8 mouse cellular contexts compared by ENCODE assay signal in the genomic region with DNA sequence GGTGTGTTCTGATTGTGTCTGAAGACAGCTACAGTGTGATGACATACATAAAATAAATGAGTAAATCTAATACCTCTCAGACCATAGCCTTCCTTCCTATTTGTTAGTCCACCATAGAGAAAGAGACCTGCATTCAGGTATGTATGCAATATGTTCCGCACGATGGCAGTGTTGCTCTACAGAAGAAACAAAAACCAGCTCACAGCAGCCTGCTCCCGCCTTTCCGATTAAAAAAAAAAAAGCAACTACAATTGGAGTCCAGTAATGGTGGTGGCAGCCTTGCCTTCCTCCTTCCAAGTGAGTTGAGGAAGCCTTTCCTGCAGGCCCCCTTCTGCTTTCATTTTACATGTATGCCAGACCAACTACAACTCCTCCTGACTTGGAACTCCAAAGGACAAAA.
DNase-seq lines count a peak whose midpoint lies in the region; ATAC-seq lines count a peak whose summit lies in the region.

No protein-coding gene starts in this region.

- H3K27me3 ChIP-seq in hindbrain, embryonic 11.5 days (ENCODE audit: control insufficient read depth, insufficient read depth, low read length), result no peaks in the 10 kb centered on the region
- H3K27me3 ChIP-seq in hindbrain, embryonic 13.5 days, result no peaks in the 10 kb centered on the region
- no peaks in the 10 kb centered on the region for H3K27me3 ChIP-seq in liver, embryonic 12.5 days (replicated peaks)

- H3K4me3 ChIP-seq in hindbrain, embryonic 11.5 days (ENCODE audit: low read depth, low read length), result no peak overlapping the region
- no peak overlapping the region for H3K4me3 ChIP-seq in hindbrain, embryonic 13.5 days
- H3K4me3 ChIP-seq in liver, embryonic 12.5 days, result no peak overlapping the region

- no peak overlapping the region for H3K9ac ChIP-seq in hindbrain, embryonic 11.5 days (ENCODE audit: low read depth, low read length)
- H3K9ac ChIP-seq in hindbrain, embryonic 13.5 days, result no peak overlapping the region
- H3K9ac ChIP-seq in liver, embryonic 12.5 days, result no peak overlapping the region

- DNase-seq in hindbrain, embryonic 11.5 days (ENCODE audit: low spot score), result peak; percentile 46
- DNase-seq in ES-CJ7 (ENCODE audit: low read depth, low spot score) (peak; percentile 53), ZHBTc4 (ENCODE audit: low read depth, low spot score) (peak; percentile 69)
- DNase-seq in right cerebral cortex, postnatal 4 days, result no peak
- DNase-seq in frontal cortex, postnatal 36 days (ENCODE audit: low spot score in 2 of 2), result no peak

- ATAC-seq in hindbrain, embryonic 11.5 days (ENCODE audit: low FRiP score), result peak; percentile 25; the same call in 1 of the 2 replicates
- no peak for ATAC-seq in hindbrain, embryonic 13.5 days (ENCODE audit: low FRiP score)
- no peak for ATAC-seq in liver, embryonic 12.5 days
- ATAC-seq in CD4-positive, CD25-positive, alpha-beta regulatory T cell, adult 4 months, result no peak

- H3K4me2 ChIP-seq in hindbrain, embryonic 11.5 days (replicated peaks; ENCODE audit: low read depth, low read length), result no peak overlapping the region
- no peak overlapping the region for H3K4me2 ChIP-seq in hindbrain, embryonic 13.5 days
- peak overlapping the region; percentile 37; the same call in 1 of the 2 replicates for H3K4me2 ChIP-seq in liver, embryonic 12.5 days

- H3K36me3 ChIP-seq in hindbrain, embryonic 11.5 days (ENCODE audit: control insufficient read depth, insufficient read depth, low read length), result no peaks in the 10 kb centered on the region
- H3K36me3 ChIP-seq in hindbrain, embryonic 13.5 days, result peaks cover 25% of the 10 kb centered on the region
- peaks cover 16% of the 10 kb centered on the region for H3K36me3 ChIP-seq in liver, embryonic 12.5 days

- no peak overlapping the region for H3K27ac ChIP-seq in hindbrain, embryonic 11.5 days (ENCODE audit: low read depth, low read length)
- no peak overlapping the region; the same call in 1 of the 2 replicates for H3K27ac ChIP-seq in hindbrain, embryonic 13.5 days
- no peak overlapping the region for H3K27ac ChIP-seq in liver, embryonic 12.5 days

- H3K9me3 ChIP-seq in hindbrain, embryonic 11.5 days (ENCODE audit: control insufficient read depth, low read length), result no peaks in the 10 kb centered on the region
- H3K9me3 ChIP-seq in hindbrain, embryonic 13.5 days, result no peaks in the 10 kb centered on the region
- no peaks in the 10 kb centered on the region for H3K9me3 ChIP-seq in liver, embryonic 12.5 days (replicated peaks)

- 94% methylated on average over 4 of the region's 4 CpGs for WGBS in hindbrain, embryonic 11.5 days
- WGBS in hindbrain, embryonic 13.5 days, result 75% methylated on average over 4 of the region's 4 CpGs
- WGBS in liver, embryonic 12.5 days (ENCODE audit: insufficient replicate concordance), result 71% methylated on average over 4 of the region's 4 CpGs

- H3K4me1 ChIP-seq in hindbrain, embryonic 11.5 days (replicated peaks; ENCODE audit: control insufficient read depth, insufficient read depth, low read length), result no peaks in the 10 kb centered on the region
- no peaks in the 10 kb centered on the region for H3K4me1 ChIP-seq in hindbrain, embryonic 13.5 days (replicated peaks)
- no peaks in the 10 kb centered on the region for H3K4me1 ChIP-seq in liver, embryonic 12.5 days

Comparison
In these comparisons a context has a peak if more than half of its experiments do, and no peak if none do; other contexts are left out.
1. DNase-seq: peak in hindbrain, embryonic 11.5 days (single experiment), ES-CJ7 (single experiment) and ZHBTc4 (single experiment); none in right cerebral cortex, postnatal 4 days (single experiment) and frontal cortex, postnatal 36 days (0 of 2).